Mouse (Mus musculus) liver, adult 2 months (tissue): ENCODE data around the gene Pgm3.

Source experiments
- CTCF ChIP-seq: fragments of 200-500 bp; IDR thresholded peaks from 2 replicates; pipeline ENCODE4 v1.5.1; 2011; ENCODE audit warnings: low read depth, low read length, control low read depth
- POLR2A ChIP-seq: fragments of 200-500 bp; IDR thresholded peaks from 2 replicates; pipeline ENCODE4 v1.6.1; 2011; ENCODE audit warnings: low read length, control low read depth; ENCODE audit not compliant: insufficient read depth; ENCODE audit errors: extremely low read depth

DNA sequence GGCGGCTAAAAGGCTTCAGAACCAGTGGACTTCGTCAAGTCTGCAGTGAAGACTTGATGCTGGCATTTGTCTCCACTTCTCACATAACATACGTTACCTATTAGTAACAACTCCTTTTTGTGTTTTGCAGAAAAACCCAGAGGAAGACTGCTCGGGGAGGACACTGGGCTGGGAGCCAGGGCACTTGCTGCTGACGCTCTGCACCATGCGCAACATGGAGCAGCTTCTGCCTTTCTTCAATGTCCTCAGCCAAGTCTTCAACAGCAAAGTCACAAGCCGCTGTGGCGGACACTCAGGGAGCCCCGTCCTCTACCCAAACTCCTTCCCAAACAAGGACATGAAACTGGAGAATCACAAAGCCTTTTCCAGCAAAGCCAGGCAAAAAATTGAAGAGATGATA lies 17.8 kb downstream of the Pgm3 start:
- no peak for TF ChIP-seq POLR2A
- TF ChIP-seq CTCF: no peak
